Mouse (Mus musculus) kidney, postnatal 0 days (tissue): ENCODE measurements at regions not wholly inside any gene's neighbourhood (a gene's known extent, or its start where the extent isn't known, plus 50 kb on each side); places are given as distances from the start of the nearest gene placed in this dataset.

ENCODE experiments used
- ATAC-seq: fragments of 200-750 bp; cut with Nextera tagmentation; replicated peaks from 2 replicates; pipeline ENCODE4 v1.8.0; 2017; ENCODE audit warnings: low read depth, moderate number of reproducible peaks, moderate TSS enrichment, moderate library complexity; ENCODE audit not compliant: low FRiP score
- DNase-seq: peaks from one replicate; pipeline ENCODE4 v3.0.0-alpha.2; 2016; ENCODE audit warnings: low spot score
- H3K27ac ChIP-seq: fragments of 300-500 bp; sonication (generic); 2 replicates; pipeline ENCODE4 v1.5.1; 2014; ENCODE audit warnings: mild to moderate bottlenecking
- H3K27me3 ChIP-seq: fragments of 300-500 bp; sonication (generic); 2 replicates; pipeline ENCODE4 v1.6.1; 2014; ENCODE audit warnings: low read length, mixed read lengths; ENCODE audit not compliant: insufficient read depth
- H3K36me3 ChIP-seq: fragments of 300-500 bp; sonication (generic); 2 replicates; pipeline ENCODE4 v1.6.1; 2014; ENCODE audit warnings: low read length, mixed read lengths; ENCODE audit not compliant: insufficient read depth
- H3K4me1 ChIP-seq: fragments of 300-500 bp; sonication (generic); replicated peaks from 2 replicates; pipeline ENCODE4 v1.6.1; 2014; ENCODE audit warnings: antibody characterized with exemption, low read length, mixed read lengths; ENCODE audit not compliant: insufficient read depth
- H3K4me2 ChIP-seq: fragments of 300-500 bp; sonication (generic); 2 replicates; pipeline ENCODE4 v1.6.1; 2014; ENCODE audit warnings: mild to moderate bottlenecking, low read length, moderate library complexity, mixed read lengths
- H3K4me3 ChIP-seq: fragments of 300-500 bp; sonication (generic); replicated peaks from 2 replicates; pipeline ENCODE4 v1.5.1; 2014; ENCODE audit warnings: low read depth, low read length
- H3K9ac ChIP-seq: fragments of 300-500 bp; sonication (generic); 2 replicates; pipeline ENCODE4 v1.6.1; 2014; ENCODE audit warnings: low read depth, low read length
- H3K9me3 ChIP-seq: fragments of 300-500 bp; sonication (generic); replicated peaks from 2 replicates; pipeline ENCODE4 v1.6.1; 2016; ENCODE audit warnings: low read length, inconsistent platforms, mixed read lengths
- CTCF ChIP-seq: IDR thresholded peaks from 2 replicates; pipeline ENCODE4 v1.5.1; 2016; ENCODE audit warnings: antibody characterized with exemption, low read depth, mild to moderate bottlenecking, moderate library complexity
- WGBS: fragments of 180-500 bp; shearing (Covaris S2); extraction: QIAGEN DNeasy Blood & Tissue Kit; methylation state at CpG from one replicate; pipeline ENCODE4 v1.1.7; 2014; 5-methylcytosine and 5-hydroxymethylcytosine counted together

DNA sequence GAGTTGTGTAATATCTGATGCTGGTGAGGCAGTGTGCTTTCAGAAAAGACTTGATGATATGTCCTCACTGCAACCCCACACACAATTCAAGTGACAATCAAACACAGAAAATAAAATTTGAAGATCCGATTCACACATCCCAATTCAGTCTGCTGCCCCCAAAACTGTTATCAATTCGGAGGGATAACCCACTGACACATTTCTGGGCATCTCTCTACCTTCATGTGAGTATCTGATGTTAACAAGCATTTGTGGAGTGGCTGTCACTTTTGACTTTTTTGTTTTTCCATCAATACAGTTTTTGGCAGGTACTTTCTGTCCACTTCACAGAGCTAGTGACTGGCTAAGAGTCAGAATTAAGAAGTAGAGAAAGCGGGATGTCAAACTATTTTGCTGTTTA is 101.4 kb upstream of the Eef1e1 start:
- DNase-seq, result no peak

DNA sequence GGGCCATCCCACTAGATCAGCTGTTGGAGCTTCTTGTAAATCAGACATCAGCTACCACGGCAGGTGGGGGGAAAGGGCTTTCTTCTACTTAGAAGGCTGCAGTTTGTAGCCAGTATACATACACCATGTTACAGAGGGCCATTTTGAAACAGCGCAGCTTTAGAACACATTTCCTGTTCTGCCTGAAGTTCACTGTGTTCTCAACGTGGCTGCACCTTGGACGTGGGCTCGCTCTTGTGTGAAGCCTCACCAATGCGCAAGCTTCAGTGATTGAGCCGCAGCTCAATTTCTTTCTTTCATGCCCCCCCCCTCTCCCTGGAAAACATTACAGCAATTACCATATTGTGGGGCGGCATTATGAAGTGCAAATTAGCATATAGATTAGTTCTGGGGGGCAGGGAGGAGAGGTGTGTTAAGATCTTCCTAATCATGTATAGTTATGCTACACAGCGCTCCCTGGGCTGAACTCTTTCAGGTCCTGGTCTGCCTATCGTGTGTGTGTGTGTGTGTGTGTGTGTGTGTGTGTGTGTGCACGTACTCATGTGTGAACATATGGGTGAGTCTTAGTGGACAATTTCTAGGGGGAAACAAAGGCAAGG is 97.9 kb upstream of the Eef1e1 start:
- H3K36me3 ChIP-seq, result no peaks in the 10 kb centered on the region
- no peak for TF ChIP-seq CTCF
- 68% methylated on average over 11 of the region's 11 CpGs for WGBS
- no peak overlapping the region for H3K4me2 ChIP-seq
- H3K27me3 ChIP-seq, result no peaks in the 10 kb centered on the region
- no peak overlapping the region for H3K4me3 ChIP-seq
- H3K9ac ChIP-seq, result no peak overlapping the region
- DNase-seq (no peak), ATAC-seq (no peak)
- no peak overlapping the region for H3K27ac ChIP-seq
- no peaks in the 10 kb centered on the region for H3K4me1 ChIP-seq
- no peaks in the 10 kb centered on the region for H3K9me3 ChIP-seq

More for the DNA sequence above, 101.4 kb upstream of the Eef1e1 start:
- Histone ChIP-seq H3K9ac (no peak overlapping the region), H3K36me3 (no peaks in the 10 kb centered on the region), H3K4me1 (no peaks in the 10 kb centered on the region), H3K27me3 (no peaks in the 10 kb centered on the region), H3K27ac (no peak overlapping the region), H3K9me3 (no peaks in the 10 kb centered on the region), H3K4me2 (no peak overlapping the region), H3K4me3 (no peak overlapping the region)
- ATAC-seq, result no peak
- WGBS, result 86% methylated on average over 3 of the region's 3 CpGs
- TF ChIP-seq CTCF, result no peak

DNA sequence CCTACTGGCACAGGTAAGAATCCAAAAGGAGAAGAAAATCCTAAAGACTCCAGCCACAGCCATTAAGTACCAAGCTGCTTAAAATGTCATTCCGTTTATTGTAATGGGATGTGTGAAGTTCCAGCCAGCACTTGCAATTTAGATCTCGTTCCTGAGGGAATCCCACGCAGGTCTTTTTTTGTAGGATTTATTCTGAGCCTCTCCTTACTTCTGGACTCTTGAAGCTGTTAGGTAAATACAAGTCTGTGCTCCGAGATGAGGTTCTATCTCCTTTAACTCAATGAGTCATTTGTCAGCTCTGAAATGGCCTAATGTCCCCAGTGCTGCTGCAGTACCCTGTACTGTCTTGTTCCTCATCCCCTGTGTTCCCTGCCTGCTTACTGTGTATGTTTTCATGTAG is 94.9 kb upstream of the Eef1e1 start:
- no peak overlapping the region for H3K4me2 ChIP-seq
- H3K4me1 ChIP-seq, result no peaks in the 10 kb centered on the region
- TF ChIP-seq CTCF, result no peak
- no peaks in the 10 kb centered on the region for H3K27me3 ChIP-seq
- DNase-seq, result no peak
- H3K4me3 ChIP-seq, result no peak overlapping the region
- no peaks in the 10 kb centered on the region for H3K36me3 ChIP-seq
- H3K9ac ChIP-seq, result no peak overlapping the region
- no peak for ATAC-seq
- no peak overlapping the region for H3K27ac ChIP-seq
- no peaks in the 10 kb centered on the region for H3K9me3 ChIP-seq
- WGBS, result 77% methylated on average over 4 of the region's 4 CpGs

DNA sequence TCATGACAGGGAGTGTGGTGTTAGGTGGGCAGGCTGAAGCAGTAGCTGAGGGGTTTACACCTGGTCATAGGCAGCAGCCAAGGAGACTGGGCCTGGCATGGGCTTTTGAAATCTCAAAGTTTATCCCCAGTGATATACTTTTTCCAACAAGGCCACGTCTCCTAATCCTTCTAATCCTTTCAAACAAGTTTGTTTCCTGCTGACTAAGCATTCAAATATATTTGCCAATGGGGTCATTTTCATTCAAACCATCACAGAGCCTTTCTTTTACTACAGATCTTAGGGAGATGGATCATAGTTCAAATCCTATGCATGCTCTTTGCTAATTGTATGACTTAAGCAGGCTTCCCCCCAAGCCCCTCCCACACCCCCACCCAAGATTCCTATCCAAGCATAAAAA is 93.0 kb upstream of the Eef1e1 start:
- H3K27me3 ChIP-seq, result no peaks in the 10 kb centered on the region
- H3K4me1 ChIP-seq, result no peaks in the 10 kb centered on the region
- H3K9ac ChIP-seq, result no peak overlapping the region
- no peaks in the 10 kb centered on the region for H3K36me3 ChIP-seq
- H3K27ac ChIP-seq, result no peak overlapping the region
- no peak for DNase-seq
- H3K4me3 ChIP-seq, result no peak overlapping the region
- H3K4me2 ChIP-seq, result no peak overlapping the region
- no peak for TF ChIP-seq CTCF
- H3K9me3 ChIP-seq, result no peaks in the 10 kb centered on the region
- 87% methylated on average over 1 of the region's 1 CpGs for WGBS
- no peak for ATAC-seq

DNA sequence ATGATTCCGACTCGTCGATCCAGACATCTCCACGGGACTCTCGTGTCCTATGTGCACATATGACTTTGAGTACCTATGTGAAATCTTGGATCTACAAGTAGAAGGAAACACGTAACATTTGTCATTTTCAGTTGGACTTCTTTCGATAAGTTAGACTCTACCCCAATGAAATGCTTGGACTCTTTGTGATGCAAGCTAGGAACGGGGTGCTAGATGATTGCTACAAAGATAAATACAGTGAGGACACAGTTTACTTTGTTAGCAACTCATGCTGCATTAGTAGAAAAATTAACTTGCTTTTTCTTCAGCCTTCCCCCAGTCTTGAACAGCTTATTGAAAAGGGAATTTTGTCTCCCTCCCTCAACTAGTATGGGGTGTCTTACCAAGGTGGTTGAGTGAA is 81.2 kb upstream of the Eef1e1 start:
- Histone ChIP-seq H3K27me3 (no peaks in the 10 kb centered on the region), H3K27ac (no peak overlapping the region), H3K9me3 (no peaks in the 10 kb centered on the region), H3K4me1 (no peaks in the 10 kb centered on the region), H3K4me3 (no peak overlapping the region), H3K36me3 (no peaks in the 10 kb centered on the region), H3K4me2 (no peak overlapping the region), H3K9ac (no peak overlapping the region)
- ATAC-seq (no peak), DNase-seq (no peak)
- TF ChIP-seq CTCF, result no peak
- WGBS, result 90% methylated on average over 8 of the region's 8 CpGs

DNA sequence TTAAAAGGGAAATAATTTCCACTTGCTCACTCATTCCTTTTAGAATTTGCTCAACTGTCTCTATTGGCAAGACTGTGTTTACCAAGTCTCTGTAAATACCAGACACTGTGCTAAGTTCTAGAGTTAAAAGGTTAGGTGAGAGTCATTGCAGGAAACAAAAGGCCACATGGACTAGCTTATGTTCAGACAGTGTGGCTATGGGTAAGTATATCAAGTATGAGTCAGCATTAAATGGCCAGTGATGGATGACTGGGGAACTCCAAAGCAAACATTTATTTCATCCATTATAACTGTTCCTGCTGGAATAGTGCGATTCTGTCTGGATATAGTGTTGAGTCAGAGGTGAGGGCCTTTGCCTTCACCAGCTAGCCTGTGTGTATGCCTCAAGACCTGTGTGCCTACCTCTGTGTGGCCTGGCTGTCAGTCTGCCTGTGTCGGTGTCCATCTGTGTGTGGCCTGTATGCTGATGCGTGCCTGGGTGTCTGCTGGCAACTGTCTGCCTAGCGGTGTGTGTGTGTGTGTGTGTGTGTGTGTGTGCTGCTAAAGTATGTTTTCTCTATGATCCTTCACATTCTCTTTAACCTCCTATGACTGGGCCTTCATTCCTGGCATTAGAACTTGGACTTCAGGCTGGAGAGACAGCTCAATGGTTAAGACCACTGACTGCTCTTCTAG is 77.6 kb upstream of the Eef1e1 start:
- no peak for ATAC-seq
- H3K4me3 ChIP-seq, result no peak overlapping the region

DNA sequence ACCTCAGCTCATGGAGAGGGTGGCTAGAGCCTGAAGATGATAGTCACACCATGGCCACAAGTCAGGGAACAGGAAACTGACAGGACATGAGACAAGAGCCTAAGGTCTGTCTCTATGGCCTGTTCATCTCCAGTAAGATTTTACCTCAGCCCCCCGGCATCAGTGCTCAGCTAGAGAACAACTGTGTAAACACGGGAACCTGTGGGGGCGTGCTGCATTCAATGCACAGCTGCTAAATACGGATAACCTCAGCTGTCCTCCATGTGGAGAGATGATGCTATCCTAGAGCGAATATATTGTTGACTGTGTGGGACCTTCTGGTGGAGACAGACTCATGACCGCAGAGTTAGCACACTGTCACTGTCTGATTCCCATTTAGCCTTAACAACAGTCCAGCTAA is 76.4 kb upstream of the Eef1e1 start:
- no peak for TF ChIP-seq CTCF
- no peaks in the 10 kb centered on the region for H3K9me3 ChIP-seq
- no peak overlapping the region for H3K27ac ChIP-seq
- H3K4me1 ChIP-seq, result no peaks in the 10 kb centered on the region
- DNase-seq (no peak), ATAC-seq (no peak)
- no peaks in the 10 kb centered on the region for H3K36me3 ChIP-seq
- H3K9ac ChIP-seq, result no peak overlapping the region
- H3K4me2 ChIP-seq, result no peak overlapping the region
- H3K4me3 ChIP-seq, result no peak overlapping the region
- no peaks in the 10 kb centered on the region for H3K27me3 ChIP-seq
- WGBS, result 56% methylated on average over 6 of the region's 6 CpGs

More for the DNA sequence above, 77.6 kb upstream of the Eef1e1 start:
- no peak overlapping the region for H3K9ac ChIP-seq
- no peaks in the 10 kb centered on the region for H3K4me1 ChIP-seq
- no peak overlapping the region for H3K4me2 ChIP-seq
- WGBS, result 93% methylated on average over 4 of the region's 4 CpGs
- H3K27me3 ChIP-seq, result no peaks in the 10 kb centered on the region
- no peak overlapping the region for H3K27ac ChIP-seq
- H3K9me3 ChIP-seq, result no peaks in the 10 kb centered on the region
- no peaks in the 10 kb centered on the region for H3K36me3 ChIP-seq
- TF ChIP-seq CTCF, result no peak
- no peak for DNase-seq
